Mouse (Mus musculus): ENCODE data around the gene Zbtb48. TPM values are rescaled to one million over a fixed set of nuclear protein-coding genes. Genes with fewer than 3 reads are reported as not detected.
A peak's percentile ranks its signal among the peaks of the same experiment; 100 is the strongest.

Zbtb48 gene
- polyA plus RNA-seq, 1 experiment from 2014 or later = 18.0 TPM

- Histone ChIP-seq H3K4me1 (ENCODE audit: control insufficient read depth, insufficient read depth, low read length) (peaks cover 26% of the 10 kb centered on the region), H3K9me3 (replicated peaks; ENCODE audit: control insufficient read depth, low read length) (no peaks in the 10 kb centered on the region), H3K4me2 (ENCODE audit: low read depth, low read length) (peak within 1 kb of the TSS; percentile 67), H3K27ac (ENCODE audit: low read length) (peak within 1 kb of the TSS; percentile 86), H3K4me3 (replicated peaks; ENCODE audit: low read length) (peak within 1 kb of the TSS; percentile 84), H3K27me3 (ENCODE audit: control insufficient read depth, insufficient read depth, low read length) (no peaks in the 10 kb centered on the region), H3K36me3 (ENCODE audit: control insufficient read depth, insufficient read depth, low read length) (peaks cover 15% of the 10 kb centered on the region; the same call in 1 of the 2 replicates), H3K9ac (ENCODE audit: low read length) (peak within 1 kb of the TSS; percentile 94)
- under 1% methylated on average over 54 of the region's 54 CpGs for WGBS
- ATAC-seq (ENCODE audit: insufficient read depth, low FRiP score) = peak; percentile 82
Observed at GRCm38 (mm10) chr4:151988342-151989109, 38.9 kb downstream of the Zbtb48 start, which contains the start of gene Thap3. Gene Thap3, minus strand, starts transcription at chr4:151988997.

- ATAC-seq (ENCODE audit: insufficient read depth, low FRiP score) = no peak
- Histone ChIP-seq H3K4me1 (ENCODE audit: control insufficient read depth, insufficient read depth, low read length) (peaks cover 23% of the 10 kb centered on the region), H3K9ac (ENCODE audit: low read length) (peak overlapping the region; percentile 94), H3K4me2 (ENCODE audit: low read depth, low read length) (peak overlapping the region; percentile 67), H3K4me3 (replicated peaks; ENCODE audit: low read length) (peak overlapping the region; percentile 84), H3K9me3 (replicated peaks; ENCODE audit: control insufficient read depth, low read length) (no peaks in the 10 kb centered on the region), H3K27ac (ENCODE audit: low read length) (peak overlapping the region; percentile 86), H3K27me3 (ENCODE audit: control insufficient read depth, insufficient read depth, low read length) (no peaks in the 10 kb centered on the region), H3K36me3 (ENCODE audit: control insufficient read depth, insufficient read depth, low read length) (peaks cover 15% of the 10 kb centered on the region)
- WGBS = 22% methylated on average over 10 of the region's 10 CpGs
Observed at GRCm38 (mm10) chr4:151988014-151988341, 39.5 kb downstream of the Zbtb48 start.

GRCm38 (mm10) chr4:151986650-151987049 is 40.8 kb downstream of the Zbtb48 start:
- Histone ChIP-seq H3K4me2 (ENCODE audit: low read depth, low read length) (no peak overlapping the region), H3K4me1 (ENCODE audit: control insufficient read depth, insufficient read depth, low read length) (peaks cover 23% of the 10 kb centered on the region), H3K9me3 (replicated peaks; ENCODE audit: control insufficient read depth, low read length) (no peaks in the 10 kb centered on the region), H3K36me3 (ENCODE audit: control insufficient read depth, insufficient read depth, low read length) (peaks cover 8% of the 10 kb centered on the region), H3K9ac (ENCODE audit: low read length) (no peak overlapping the region), H3K27ac (ENCODE audit: low read length) (no peak overlapping the region), H3K27me3 (ENCODE audit: control insufficient read depth, insufficient read depth, low read length) (no peaks in the 10 kb centered on the region), H3K4me3 (replicated peaks; ENCODE audit: low read length) (no peak overlapping the region)
- 61% methylated on average over 8 of the region's 8 CpGs for WGBS
- ATAC-seq (ENCODE audit: insufficient read depth, low FRiP score) = no peak

GRCm38 (mm10) chr4:151985886-151986285 is 41.6 kb downstream of the Zbtb48 start:
- Histone ChIP-seq H3K9me3 (replicated peaks; ENCODE audit: control insufficient read depth, low read length) (no peaks in the 10 kb centered on the region), H3K4me3 (replicated peaks; ENCODE audit: low read length) (no peak overlapping the region), H3K36me3 (ENCODE audit: control insufficient read depth, insufficient read depth, low read length) (peaks cover 4% of the 10 kb centered on the region), H3K9ac (ENCODE audit: low read length) (peak overlapping the region; percentile 48), H3K4me2 (ENCODE audit: low read depth, low read length) (no peak overlapping the region), H3K27ac (ENCODE audit: low read length) (no peak overlapping the region; the same call in 1 of the 2 replicates), H3K27me3 (ENCODE audit: control insufficient read depth, insufficient read depth, low read length) (no peaks in the 10 kb centered on the region), H3K4me1 (ENCODE audit: control insufficient read depth, insufficient read depth, low read length) (peaks cover 23% of the 10 kb centered on the region)
- no peak for ATAC-seq (ENCODE audit: insufficient read depth, low FRiP score)
- WGBS = 31% methylated on average over 10 of the region's 10 CpGs

DNA sequence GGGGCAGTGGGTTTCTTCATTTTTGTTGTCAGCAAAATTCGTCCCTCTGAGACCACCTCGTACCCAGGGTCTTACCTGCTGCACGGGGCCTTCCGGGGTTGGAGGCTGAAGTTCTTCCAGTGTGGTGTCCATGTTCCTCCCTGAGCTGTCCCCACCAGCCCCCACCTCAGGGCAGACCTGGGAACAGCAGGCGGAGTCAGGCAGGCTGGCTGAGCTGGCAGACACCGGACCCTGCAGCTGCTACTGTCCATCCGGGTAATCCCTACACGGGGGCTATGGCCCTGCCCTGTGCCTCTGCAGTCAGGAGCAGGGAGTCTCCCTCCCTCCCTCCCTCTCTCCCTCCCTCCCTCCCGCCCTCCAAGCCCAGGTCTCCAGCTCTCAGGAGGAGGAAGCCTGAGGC is 43.9 kb downstream of the Zbtb48 start:
- Histone ChIP-seq H3K27me3 (ENCODE audit: control insufficient read depth, insufficient read depth, low read length) (no peaks in the 10 kb centered on the region), H3K9me3 (replicated peaks; ENCODE audit: control insufficient read depth, low read length) (no peaks in the 10 kb centered on the region), H3K36me3 (ENCODE audit: control insufficient read depth, insufficient read depth, low read length) (peaks cover 5% of the 10 kb centered on the region; the same call in 1 of the 2 replicates), H3K4me3 (replicated peaks; ENCODE audit: low read length) (no peak overlapping the region), H3K4me2 (ENCODE audit: low read depth, low read length) (no peak overlapping the region), H3K27ac (ENCODE audit: low read length) (no peak overlapping the region), H3K4me1 (ENCODE audit: control insufficient read depth, insufficient read depth, low read length) (peaks cover 18% of the 10 kb centered on the region), H3K9ac (ENCODE audit: low read length) (no peak overlapping the region)
- WGBS = 37% methylated on average over 8 of the region's 9 CpGs
- ATAC-seq (ENCODE audit: insufficient read depth, low FRiP score) = no peak

DNA sequence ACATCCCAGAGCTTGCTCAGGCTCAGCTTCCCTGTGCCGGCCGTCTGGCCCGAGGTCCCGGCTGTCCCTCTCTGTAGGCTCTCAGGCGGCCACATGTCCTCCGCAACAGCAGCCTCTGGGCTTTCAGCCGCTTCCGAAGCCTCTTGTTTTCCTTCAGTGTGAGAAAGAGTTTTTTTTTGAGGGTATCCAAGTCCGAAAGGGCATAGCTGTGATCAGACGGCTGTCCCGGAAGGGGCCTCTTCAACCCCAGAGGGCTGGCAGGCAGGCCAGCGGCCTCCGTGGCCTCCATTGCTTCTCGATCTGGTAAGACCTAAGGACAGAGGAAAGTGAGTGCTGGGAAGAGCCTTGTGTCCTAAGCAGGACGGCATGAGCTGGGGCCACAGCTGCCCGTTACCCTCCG is 44.4 kb downstream of the Zbtb48 start:
- ATAC-seq (ENCODE audit: insufficient read depth, low FRiP score) = no peak
- 61% methylated on average over 17 of the region's 17 CpGs for WGBS
- H3K4me1 ChIP-seq (ENCODE audit: control insufficient read depth, insufficient read depth, low read length) = peaks cover 18% of the 10 kb centered on the region
- no peaks in the 10 kb centered on the region for H3K27me3 ChIP-seq (ENCODE audit: control insufficient read depth, insufficient read depth, low read length)
- H3K27ac ChIP-seq (ENCODE audit: low read length) = no peak overlapping the region
- H3K9me3 ChIP-seq (replicated peaks; ENCODE audit: control insufficient read depth, low read length) = no peaks in the 10 kb centered on the region
- H3K4me3 ChIP-seq (replicated peaks; ENCODE audit: low read length) = no peak overlapping the region
- no peak overlapping the region for H3K4me2 ChIP-seq (ENCODE audit: low read depth, low read length)
- H3K9ac ChIP-seq (ENCODE audit: low read length) = no peak overlapping the region
- H3K36me3 ChIP-seq (ENCODE audit: control insufficient read depth, insufficient read depth, low read length) = peaks cover 7% of the 10 kb centered on the region; the same call in 1 of the 2 replicates

- ATAC-seq (ENCODE audit: insufficient read depth, low FRiP score) = peak; percentile 76; the same call in 1 of the 2 replicates
- Histone ChIP-seq H3K27ac (ENCODE audit: low read length) (no peak overlapping the region), H3K4me3 (replicated peaks; ENCODE audit: low read length) (no peak overlapping the region), H3K9ac (ENCODE audit: low read length) (no peak overlapping the region), H3K4me1 (ENCODE audit: control insufficient read depth, insufficient read depth, low read length) (0 out of 2 replicates have a peak, but pooled peaks cover 3% of the 10 kb centered on the region), H3K9me3 (replicated peaks; ENCODE audit: control insufficient read depth, low read length) (no peaks in the 10 kb centered on the region), H3K4me2 (ENCODE audit: low read depth, low read length) (no peak overlapping the region), H3K36me3 (ENCODE audit: control insufficient read depth, insufficient read depth, low read length) (peaks cover 8% of the 10 kb centered on the region; the same call in 1 of the 2 replicates), H3K27me3 (ENCODE audit: control insufficient read depth, insufficient read depth, low read length) (no peaks in the 10 kb centered on the region)
- 7% methylated on average over 5 of the region's 5 CpGs for WGBS
Observed at GRCm38 (mm10) chr4:151981363-151981762, 46.1 kb downstream of the Zbtb48 start.

GRCm38 (mm10) chr4:151980699-151981098 is 46.8 kb downstream of the Zbtb48 start:
- H3K4me2 ChIP-seq (ENCODE audit: low read depth, low read length) = no peak overlapping the region
- peaks cover 8% of the 10 kb centered on the region; the same call in 1 of the 2 replicates for H3K36me3 ChIP-seq (ENCODE audit: control insufficient read depth, insufficient read depth, low read length)
- WGBS = 73% methylated on average over 8 of the region's 8 CpGs
- H3K27ac ChIP-seq (ENCODE audit: low read length) = no peak overlapping the region
- no peaks in the 10 kb centered on the region for H3K4me1 ChIP-seq (ENCODE audit: control insufficient read depth, insufficient read depth, low read length)
- H3K4me3 ChIP-seq (replicated peaks; ENCODE audit: low read length) = no peak overlapping the region
- no peaks in the 10 kb centered on the region for H3K27me3 ChIP-seq (ENCODE audit: control insufficient read depth, insufficient read depth, low read length)
- H3K9ac ChIP-seq (ENCODE audit: low read length) = no peak overlapping the region
- no peaks in the 10 kb centered on the region for H3K9me3 ChIP-seq (replicated peaks; ENCODE audit: control insufficient read depth, low read length)
- ATAC-seq (ENCODE audit: insufficient read depth, low FRiP score) = no peak

DNA sequence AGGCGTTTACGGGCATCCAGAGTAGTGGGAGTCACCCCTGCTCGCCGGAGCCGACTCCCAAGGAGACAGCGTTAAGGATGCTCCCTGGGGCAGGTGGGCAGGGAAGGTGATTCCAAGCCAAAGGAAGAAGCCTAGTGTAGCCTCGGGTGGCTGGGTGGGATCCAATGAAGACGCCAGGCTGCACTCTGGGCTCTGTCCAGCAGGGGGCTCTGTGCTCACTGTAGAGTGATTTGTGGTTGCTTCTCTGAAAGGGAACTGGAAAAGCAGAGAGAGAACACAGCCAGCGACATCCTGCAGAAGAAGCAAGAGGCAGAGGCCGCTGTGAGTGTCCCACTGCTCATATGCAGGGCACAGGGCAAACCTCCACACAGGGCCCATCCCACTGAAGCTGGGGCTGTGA is 49.7 kb downstream of the Zbtb48 start:
- Histone ChIP-seq H3K4me2 (ENCODE audit: low read depth, low read length) (no peak overlapping the region), H3K4me3 (replicated peaks; ENCODE audit: low read length) (no peak overlapping the region), H3K36me3 (ENCODE audit: control insufficient read depth, insufficient read depth, low read length) (peaks cover 24% of the 10 kb centered on the region), H3K9ac (ENCODE audit: low read length) (no peak overlapping the region), H3K9me3 (replicated peaks; ENCODE audit: control insufficient read depth, low read length) (no peaks in the 10 kb centered on the region), H3K27ac (ENCODE audit: low read length) (no peak overlapping the region), H3K27me3 (ENCODE audit: control insufficient read depth, insufficient read depth, low read length) (no peaks in the 10 kb centered on the region), H3K4me1 (ENCODE audit: control insufficient read depth, insufficient read depth, low read length) (no peaks in the 10 kb centered on the region)
- no peak for ATAC-seq (ENCODE audit: insufficient read depth, low FRiP score)
- WGBS = 34% methylated on average over 10 of the region's 10 CpGs

Data from stomach, embryonic 16.5 days (tissue).